Mouse (Mus musculus): ENCODE results near the gene Arhgap42. TPM values are rescaled to one million over a fixed set of nuclear protein-coding genes. Genes with fewer than 3 reads are reported as not detected.

The Arhgap42 gene
- polyA plus RNA-seq, 1 experiment from 2014 or later = 37.9 TPM

DNA sequence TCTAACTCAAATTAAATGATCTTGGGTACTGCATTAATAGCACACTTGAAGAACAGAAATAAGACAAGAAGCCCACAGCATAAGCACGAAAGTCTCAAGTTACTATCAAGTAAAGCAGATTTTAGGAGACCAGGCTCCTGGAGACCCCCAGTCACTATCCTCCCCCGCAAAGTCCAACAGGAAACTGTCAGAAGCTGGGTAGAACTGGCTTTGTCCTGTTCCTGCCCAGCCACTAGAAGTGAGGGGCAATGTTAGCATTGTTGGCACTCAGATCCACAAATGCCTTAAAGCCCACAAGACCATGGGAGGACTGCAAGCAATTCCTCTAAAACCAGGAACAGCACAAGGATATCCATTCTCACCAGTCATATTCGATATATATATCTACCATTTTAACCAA is 80.7 kb downstream of the Arhgap42 start:
- Histone ChIP-seq H3K9me3 (ENCODE audit: low read length) (no peaks in the 10 kb centered on the region), H3K27me3 (replicated peaks; ENCODE audit: insufficient read depth, low read length) (no peaks in the 10 kb centered on the region), H3K36me3 (ENCODE audit: insufficient read depth, low read length) (no peaks in the 10 kb centered on the region), H3K4me1 (ENCODE audit: insufficient read depth, low read depth, low read length) (peaks cover 2% of the 10 kb centered on the region; the same call in 1 of the 2 replicates), H3K4me2 (replicated peaks; ENCODE audit: low read depth, low read length) (no peak overlapping the region), H3K9ac (replicated peaks; ENCODE audit: low read depth) (no peak overlapping the region), H3K27ac (ENCODE audit: low read length) (no peak overlapping the region), H3K4me3 (ENCODE audit: low read depth, low read length) (no peak overlapping the region)
- 77% methylated on average over 3 of the region's 3 CpGs for WGBS
- ATAC-seq (no peak), DNase-seq (ENCODE audit: low spot score) (no peak)
- TF ChIP-seq CTCF (IDR thresholded peaks at IDR 0.05) (no peak), EP300 (IDR thresholded peaks at IDR 0.05) (no peak)

- peaks cover 2% of the 10 kb centered on the region; the same call in 1 of the 2 replicates for H3K4me1 ChIP-seq (ENCODE audit: insufficient read depth, low read depth, low read length)
- WGBS = 80% methylated on average over 2 of the region's 2 CpGs
- no peaks in the 10 kb centered on the region for H3K27me3 ChIP-seq (replicated peaks; ENCODE audit: insufficient read depth, low read length)
- TF ChIP-seq CTCF (IDR thresholded peaks at IDR 0.05) = no peak
- no peak for TF ChIP-seq EP300 (IDR thresholded peaks at IDR 0.05)
- no peaks in the 10 kb centered on the region for H3K36me3 ChIP-seq (ENCODE audit: insufficient read depth, low read length)
- no peak for DNase-seq (ENCODE audit: low spot score)
- no peak for ATAC-seq
- H3K27ac ChIP-seq (ENCODE audit: low read length) = 0 out of 2 replicates have a peak overlapping the region, but pooled peaks have one; percentile 14
- no peak overlapping the region for H3K9ac ChIP-seq (replicated peaks; ENCODE audit: low read depth)
- no peak overlapping the region for H3K4me2 ChIP-seq (replicated peaks; ENCODE audit: low read depth, low read length)
- H3K4me3 ChIP-seq (ENCODE audit: low read depth, low read length) = no peak overlapping the region
- H3K9me3 ChIP-seq (ENCODE audit: low read length) = no peaks in the 10 kb centered on the region
Observed at GRCm38 (mm10) chr9:9157425-9157824, 81.5 kb downstream of the Arhgap42 start.

DNA sequence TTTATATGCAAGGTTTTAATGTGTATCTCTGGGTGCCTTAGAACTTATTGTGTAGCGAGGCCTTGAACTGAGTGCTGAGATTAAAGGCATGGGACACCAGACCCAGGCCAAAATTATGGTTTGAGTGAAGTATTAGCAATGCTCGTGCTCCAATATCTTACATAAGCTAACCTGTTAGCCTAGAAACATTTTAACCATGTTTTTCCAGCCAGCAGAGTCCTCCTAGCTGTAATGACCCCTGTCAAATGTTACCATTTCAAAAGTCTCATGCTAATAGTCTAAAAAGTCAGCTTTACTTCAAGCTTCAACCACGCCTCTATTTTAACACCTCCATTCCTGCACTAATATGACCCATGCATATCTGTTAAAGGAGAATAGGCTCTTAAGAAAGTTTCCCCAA is 84.3 kb downstream of the Arhgap42 start:
- H3K4me3 ChIP-seq (ENCODE audit: low read depth, low read length) = no peak overlapping the region
- no peak for TF ChIP-seq CTCF (IDR thresholded peaks at IDR 0.05)
- no peak for TF ChIP-seq EP300 (IDR thresholded peaks at IDR 0.05)
- no peak for DNase-seq (ENCODE audit: low spot score)
- no peak overlapping the region for H3K9ac ChIP-seq (replicated peaks; ENCODE audit: low read depth)
- no peak overlapping the region for H3K4me2 ChIP-seq (replicated peaks; ENCODE audit: low read depth, low read length)
- H3K9me3 ChIP-seq (ENCODE audit: low read length) = no peaks in the 10 kb centered on the region
- ATAC-seq = no peak
- 81% methylated on average over 3 of the region's 3 CpGs for WGBS
- H3K27ac ChIP-seq (ENCODE audit: low read length) = no peak overlapping the region
- peaks cover 2% of the 10 kb centered on the region; the same call in 1 of the 2 replicates for H3K4me1 ChIP-seq (ENCODE audit: insufficient read depth, low read depth, low read length)
- H3K36me3 ChIP-seq (ENCODE audit: insufficient read depth, low read length) = no peaks in the 10 kb centered on the region
- H3K27me3 ChIP-seq (replicated peaks; ENCODE audit: insufficient read depth, low read length) = no peaks in the 10 kb centered on the region

DNA sequence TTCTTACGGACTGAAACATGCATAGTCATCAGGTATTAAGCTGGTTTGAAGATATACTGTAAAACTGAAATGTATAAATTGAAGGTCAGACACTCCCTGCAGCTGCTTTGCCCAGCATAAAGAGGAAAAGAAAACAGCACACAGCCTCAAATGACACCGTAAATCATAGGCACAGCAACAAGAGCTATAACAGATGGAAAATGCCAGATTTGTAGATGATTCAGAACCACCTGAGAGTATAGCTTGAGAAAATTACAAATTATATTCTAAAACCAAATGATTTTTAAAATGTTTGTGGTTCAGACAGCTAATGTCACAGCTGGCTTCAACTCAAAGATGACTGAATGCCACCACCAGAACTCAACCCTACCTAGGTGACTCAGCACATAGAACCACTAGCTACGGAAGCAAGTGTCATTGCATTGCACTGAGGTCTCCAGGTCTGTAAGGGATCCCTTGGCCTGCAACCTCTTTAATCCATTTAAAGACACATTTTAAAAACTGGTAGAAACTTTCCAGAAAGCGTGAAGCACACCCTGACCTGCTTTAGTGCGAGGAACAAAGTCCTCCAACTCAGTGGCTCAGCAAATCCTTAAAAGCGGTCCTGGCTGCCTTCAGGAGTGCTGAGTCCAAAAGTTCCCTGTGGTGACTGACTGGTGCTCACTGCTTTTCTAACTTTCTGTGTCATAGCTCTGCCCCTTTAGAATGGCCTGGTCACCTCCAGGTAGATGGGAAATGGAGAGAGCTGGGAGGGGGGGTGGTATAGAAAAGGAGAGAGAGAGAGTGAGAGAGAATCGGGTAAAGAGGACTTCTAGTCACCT is 94.4 kb downstream of the Arhgap42 start:
- no peak overlapping the region for H3K27ac ChIP-seq (ENCODE audit: low read length)
- H3K9me3 ChIP-seq (ENCODE audit: low read length) = no peaks in the 10 kb centered on the region
- no peak overlapping the region for H3K4me3 ChIP-seq (ENCODE audit: low read depth, low read length)
- H3K4me2 ChIP-seq (replicated peaks; ENCODE audit: low read depth, low read length) = no peak overlapping the region
- ATAC-seq (no peak), DNase-seq (ENCODE audit: low spot score) (no peak)
- 91% methylated on average over 7 of the region's 7 CpGs for WGBS
- no peaks in the 10 kb centered on the region for H3K36me3 ChIP-seq (ENCODE audit: insufficient read depth, low read length)
- H3K9ac ChIP-seq (replicated peaks; ENCODE audit: low read depth) = no peak overlapping the region
- H3K4me1 ChIP-seq (ENCODE audit: insufficient read depth, low read depth, low read length) = no peaks in the 10 kb centered on the region
- TF ChIP-seq CTCF (IDR thresholded peaks at IDR 0.05) = no peak
- no peak for TF ChIP-seq EP300 (IDR thresholded peaks at IDR 0.05)
- no peaks in the 10 kb centered on the region for H3K27me3 ChIP-seq (replicated peaks; ENCODE audit: insufficient read depth, low read length)

GRCm38 (mm10) chr9:9143102-9143501 is 95.8 kb downstream of the Arhgap42 start:
- ATAC-seq = no peak
- Histone ChIP-seq H3K4me3 (ENCODE audit: low read depth, low read length) (no peak overlapping the region), H3K9ac (replicated peaks; ENCODE audit: low read depth) (no peak overlapping the region), H3K4me1 (ENCODE audit: insufficient read depth, low read depth, low read length) (no peaks in the 10 kb centered on the region), H3K27me3 (replicated peaks; ENCODE audit: insufficient read depth, low read length) (no peaks in the 10 kb centered on the region), H3K27ac (ENCODE audit: low read length) (no peak overlapping the region), H3K4me2 (replicated peaks; ENCODE audit: low read depth, low read length) (no peak overlapping the region), H3K36me3 (ENCODE audit: insufficient read depth, low read length) (no peaks in the 10 kb centered on the region), H3K9me3 (ENCODE audit: low read length) (no peaks in the 10 kb centered on the region)
- DNase-seq (ENCODE audit: low spot score) = no peak
- no peak for TF ChIP-seq CTCF (IDR thresholded peaks at IDR 0.05)
- no peak for TF ChIP-seq EP300 (IDR thresholded peaks at IDR 0.05)
- WGBS = 69% methylated on average over 5 of the region's 5 CpGs

DNA sequence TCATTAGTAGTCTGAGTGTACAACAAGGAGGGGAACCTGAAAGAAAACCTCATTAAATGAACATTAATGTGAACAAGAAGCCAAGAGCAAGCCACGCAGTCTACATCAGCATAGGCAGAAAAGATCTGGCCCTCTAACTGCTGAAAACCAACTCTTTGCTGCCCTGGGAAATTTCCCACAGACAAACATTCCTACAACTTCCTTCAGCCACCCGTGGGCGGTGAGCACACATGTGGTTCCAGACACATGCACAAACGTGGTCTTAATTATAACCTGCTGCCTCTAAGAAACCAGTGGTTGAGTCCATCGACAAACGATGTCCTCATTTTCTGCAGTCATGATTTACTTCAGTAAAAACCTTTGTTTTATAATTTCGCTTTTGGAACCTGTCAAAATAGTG is 96.3 kb downstream of the Arhgap42 start:
- Histone ChIP-seq H3K4me3 (ENCODE audit: low read depth, low read length) (no peak overlapping the region), H3K27ac (ENCODE audit: low read length) (no peak overlapping the region), H3K9me3 (ENCODE audit: low read length) (no peaks in the 10 kb centered on the region), H3K4me1 (ENCODE audit: insufficient read depth, low read depth, low read length) (no peaks in the 10 kb centered on the region), H3K27me3 (replicated peaks; ENCODE audit: insufficient read depth, low read length) (no peaks in the 10 kb centered on the region), H3K9ac (replicated peaks; ENCODE audit: low read depth) (no peak overlapping the region), H3K4me2 (replicated peaks; ENCODE audit: low read depth, low read length) (no peak overlapping the region), H3K36me3 (ENCODE audit: insufficient read depth, low read length) (no peaks in the 10 kb centered on the region)
- ATAC-seq = no peak
- no peak for TF ChIP-seq CTCF (IDR thresholded peaks at IDR 0.05)
- no peak for TF ChIP-seq EP300 (IDR thresholded peaks at IDR 0.05)
- WGBS = 69% methylated on average over 7 of the region's 7 CpGs
- no peak for DNase-seq (ENCODE audit: low spot score)

All from lung, postnatal 0 days (tissue).